Mouse (Mus musculus) lung, postnatal 0 days (tissue): ENCODE results near the gene Cd84.

Source experiments
- CTCF ChIP-seq: IDR thresholded peaks from 2 replicates; pipeline ENCODE4 v1.5.1; 2016; ENCODE audit warnings: antibody characterized with exemption, mild to moderate bottlenecking
- EP300 ChIP-seq: IDR thresholded peaks from 2 replicates; pipeline ENCODE4 v1.6.1; 2016; ENCODE audit warnings: antibody characterized with exemption, mild to moderate bottlenecking, control low read depth

GRCm38 (mm10) chr1:171919901-171920510, 80.5 kb downstream of the Cd84 start:
- no peak for TF ChIP-seq CTCF
- TF ChIP-seq EP300 = no peak
